Mouse (Mus musculus) forebrain, embryonic 15.5 days (tissue): ENCODE measurements around the gene Naa25. TPM values are rescaled to one million over a fixed set of nuclear protein-coding genes. Genes with fewer than 3 reads are reported as not detected.

Experiments
- polyA plus RNA-seq: library from polyadenylated mRNA; unstranded; fragments of >200 nt; fragmentation: Nextera tagmentation; extraction: Ambion mirVana; gene quantifications from 2 replicates; pipeline ENCODE4 v1.2.1, GENCODE M21; 2015

Gene Naa25
- polyA plus RNA-seq, 1 experiment from 2014 or later, result 59.0 TPM

Other genes starting within 250 kb of the Naa25 start
- gene Ptpn11, start 206.5 kb upstream of the Naa25 start, polyA plus RNA-seq, result 25.9 and 26.1 TPM in 2 replicates
- 398 and 410 TPM in 2 replicates for gene Rpl6, start 193.5 kb upstream of the Naa25 start, polyA plus RNA-seq
- gene Hectd4, start 177.7 kb upstream of the Naa25 start, polyA plus RNA-seq, result 18.1 and 20.8 TPM in 2 replicates
- 138 and 142 TPM in 2 replicates for gene Trafd1, start 12.3 kb upstream of the Naa25 start, polyA plus RNA-seq
- gene Tmem116, start 54.0 kb downstream of the Naa25 start, polyA plus RNA-seq, result 1.0 and 2.2 TPM in 2 replicates
- gene Erp29, start 54.6 kb downstream of the Naa25 start, polyA plus RNA-seq, result 137 and 144 TPM in 2 replicates
- 0.08 TPM in 1 of 2 replicates, not detected in the other for gene Adam1b, start 105.5 kb downstream of the Naa25 start, polyA plus RNA-seq
- 3.7 and 3.8 TPM in 2 replicates for gene Adam1a, start 147.5 kb downstream of the Naa25 start, polyA plus RNA-seq
- gene Gm42878, start 147.5 kb downstream of the Naa25 start, polyA plus RNA-seq, result not detected in 2 replicates
- 57.1 and 61.9 TPM in 2 replicates for gene Mapkapk5, start 148.0 kb downstream of the Naa25 start, polyA plus RNA-seq
- 97.5 and 97.8 TPM in 2 replicates for gene Aldh2, start 195.9 kb downstream of the Naa25 start, polyA plus RNA-seq
- 1.1 and 1.2 TPM in 2 replicates for gene Acad12, start 221.0 kb downstream of the Naa25 start, polyA plus RNA-seq